Mouse (Mus musculus) heart, postnatal 0 days (tissue): ENCODE measurements around the gene Dnpep. TPM values are rescaled to one million over a fixed set of nuclear protein-coding genes. Genes with fewer than 3 reads are reported as not detected.

Experiments
- ATAC-seq: fragments of 200-750 bp; cut with Nextera tagmentation; 2 replicates; pipeline ENCODE4 v1.8.0; 2017; ENCODE audit warnings: low read depth, moderate number of reproducible peaks, moderate library complexity; ENCODE audit not compliant: insufficient read depth
- DNase-seq: peaks from one replicate; pipeline ENCODE4 v3.0.0-alpha.2; 2016; ENCODE audit warnings: low spot score
- H3K27ac ChIP-seq: fragments of 300-500 bp; sonication (generic); 2 replicates; pipeline ENCODE4 v1.5.1; 2014; ENCODE audit warnings: low read depth, mild to moderate bottlenecking
- H3K27me3 ChIP-seq: fragments of 300-500 bp; sonication (generic); 2 replicates; pipeline ENCODE4 v1.6.1; 2014; ENCODE audit warnings: low read length, mixed read lengths; ENCODE audit not compliant: control insufficient read depth, insufficient read depth
- H3K36me3 ChIP-seq: fragments of 300-500 bp; sonication (generic); replicated peaks from 2 replicates; pipeline ENCODE4 v1.6.1; 2014; ENCODE audit warnings: low read length, mixed read lengths; ENCODE audit not compliant: control insufficient read depth, insufficient read depth
- H3K4me1 ChIP-seq: fragments of 300-500 bp; sonication (generic); 2 replicates; pipeline ENCODE4 v1.6.1; 2014; ENCODE audit warnings: antibody characterized with exemption; ENCODE audit not compliant: control insufficient read depth, insufficient read depth
- H3K4me2 ChIP-seq: fragments of 300-500 bp; sonication (generic); 2 replicates; pipeline ENCODE4 v1.6.1; 2014; ENCODE audit warnings: low read depth, mild to moderate bottlenecking, low read length, moderate library complexity
- H3K4me3 ChIP-seq: fragments of 300-500 bp; sonication (generic); 2 replicates; pipeline ENCODE4 v1.5.1; 2014; ENCODE audit warnings: low read depth, low read length
- H3K9ac ChIP-seq: fragments of 300-500 bp; sonication (generic); replicated peaks from 2 replicates; pipeline ENCODE4 v1.6.1; 2014; ENCODE audit warnings: low read depth, low read length, mixed read lengths
- H3K9me3 ChIP-seq: fragments of 300-500 bp; sonication (generic); replicated peaks from 2 replicates; pipeline ENCODE4 v1.6.1; 2016; ENCODE audit warnings: low read length; ENCODE audit not compliant: control insufficient read depth
- CTCF ChIP-seq: IDR thresholded peaks from 2 replicates; pipeline ENCODE4 v1.5.1; 2016; ENCODE audit warnings: antibody characterized with exemption, control low read depth, low read depth
- EP300 ChIP-seq: IDR thresholded peaks from 2 replicates; pipeline ENCODE4 v1.6.1; 2016; ENCODE audit warnings: antibody characterized with exemption, low read depth
- WGBS: fragments of 180-500 bp; shearing (Covaris S2); extraction: QIAGEN DNeasy Blood & Tissue Kit; methylation state at CpG from one replicate; pipeline ENCODE4 v1.1.7; 2014; 5-methylcytosine and 5-hydroxymethylcytosine counted together
- polyA plus RNA-seq: library from polyadenylated mRNA; unstranded; fragments of >200 nt; fragmentation: Nextera tagmentation; extraction: Ambion mirVana; gene quantifications from 2 replicates; pipeline ENCODE4 v1.2.1, GENCODE M21; 2015
- total RNA-seq: library from RNA; depleted of rRNA; stranded (reverse); fragments of >200 nt; gene quantifications from 2 replicates; pipeline ENCODE4 v1.2.3, GENCODE M21; 2014; ENCODE audit warnings: low replicate concordance

Gene Dnpep
- total and polyA plus RNA-seq, 2 experiments from 2014 or later, result 147 to 202 TPM

GRCm38 (mm10) chr1:75319166-75319565 lies 1.4 kb upstream of the Dnpep start:
- peaks cover 4% of the 10 kb centered on the region for H3K36me3 ChIP-seq
- no peaks in the 10 kb centered on the region for H3K9me3 ChIP-seq
- no peak overlapping the region for H3K27ac ChIP-seq
- no peaks in the 10 kb centered on the region for H3K27me3 ChIP-seq
- H3K4me3 ChIP-seq, result no peak overlapping the region
- peaks cover 6% of the 10 kb centered on the region; the same call in 1 of the 2 replicates for H3K4me1 ChIP-seq
- 85% methylated on average over 10 of the region's 10 CpGs for whole genome bisulfite sequencing
- H3K4me2 ChIP-seq, result no peak overlapping the region
- no peak overlapping the region for H3K9ac ChIP-seq
- no peak for ATAC-seq
- no peak for DNase-seq
- no peak for TF ChIP-seq CTCF
- no peak for TF ChIP-seq EP300

DNA sequence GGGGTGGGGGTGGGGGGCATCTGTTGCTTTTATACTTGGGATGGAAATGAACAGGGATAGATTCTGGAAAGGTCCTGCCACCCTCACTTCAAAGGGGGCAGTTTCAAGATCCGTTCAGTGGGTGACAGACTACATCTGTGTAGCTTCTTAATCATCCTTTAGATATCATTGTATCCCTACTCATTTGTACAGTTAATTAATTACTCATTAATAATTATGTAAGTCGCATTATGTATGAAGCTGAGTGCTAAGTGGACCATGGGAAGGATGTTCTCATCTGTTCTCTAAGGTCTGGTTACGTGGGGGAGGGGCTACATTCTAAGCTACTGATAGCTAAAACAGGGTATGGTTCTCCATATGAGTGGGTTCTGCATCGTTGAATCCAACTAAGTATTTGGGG lies 946 bp upstream of the Dnpep start:
- Histone ChIP-seq H3K9me3 (no peaks in the 10 kb centered on the region), H3K4me2 (no peak overlapping the region), H3K4me1 (peaks cover 6% of the 10 kb centered on the region; the same call in 1 of the 2 replicates), H3K36me3 (peaks cover 8% of the 10 kb centered on the region), H3K27me3 (no peaks in the 10 kb centered on the region), H3K4me3 (no peak overlapping the region), H3K9ac (no peak overlapping the region), H3K27ac (no peak overlapping the region)
- DNase-seq, result no peak
- no peak for ATAC-seq
- WGBS, result 79% methylated on average over 4 of the region's 4 CpGs
- no peak for TF ChIP-seq EP300
- no peak for TF ChIP-seq CTCF

GRCm38 (mm10) chr1:75318301-75318700 lies 511 bp upstream of the Dnpep start:
- no peak overlapping the region for H3K9ac ChIP-seq
- H3K27me3 ChIP-seq, result no peaks in the 10 kb centered on the region
- H3K4me3 ChIP-seq, result peak overlapping the region; percentile 19; the same call in 1 of the 2 replicates
- H3K27ac ChIP-seq, result peak overlapping the region; percentile 58
- 63% methylated on average over 3 of the region's 3 CpGs for WGBS
- no peaks in the 10 kb centered on the region for H3K9me3 ChIP-seq
- H3K36me3 ChIP-seq, result peaks cover 13% of the 10 kb centered on the region
- TF ChIP-seq CTCF (no peak), EP300 (no peak)
- DNase-seq (no peak), ATAC-seq (no peak)
- peak overlapping the region; percentile 47 for H3K4me2 ChIP-seq
- peaks cover 6% of the 10 kb centered on the region; the same call in 1 of the 2 replicates for H3K4me1 ChIP-seq

DNA sequence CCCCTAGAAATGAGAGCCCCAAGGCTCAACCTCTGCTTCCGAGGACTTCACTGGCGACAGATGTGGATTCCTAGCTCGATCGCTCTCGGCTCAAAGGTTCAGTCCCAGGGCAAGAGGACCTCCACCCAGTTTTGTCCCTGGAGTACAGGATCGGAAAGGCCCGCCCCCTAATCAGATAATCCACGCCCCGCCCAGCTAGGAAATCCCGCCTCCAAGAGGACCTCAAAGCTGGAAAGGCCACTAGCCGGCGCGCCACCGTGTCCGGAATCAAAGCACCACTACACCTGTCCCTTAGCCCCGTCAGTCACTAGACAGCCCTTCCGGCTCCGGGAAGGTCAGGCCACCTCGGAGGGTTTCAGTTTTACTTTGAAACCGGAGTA lies 939 bp downstream of the Dnpep start:
- TF ChIP-seq CTCF (peak; percentile 30), EP300 (peak; percentile 49; the same call in 1 of the 2 replicates)
- DNase-seq (peak; percentile 71), ATAC-seq (peak; percentile 21)
- under 1% methylated on average over 20 of the region's 20 CpGs for WGBS
- Histone ChIP-seq H3K4me3 (peak overlapping the region; percentile 83), H3K9me3 (no peaks in the 10 kb centered on the region), H3K4me2 (peak overlapping the region; percentile 66), H3K4me1 (peaks cover 6% of the 10 kb centered on the region; the same call in 1 of the 2 replicates), H3K9ac (peak overlapping the region; percentile 77), H3K27ac (peak overlapping the region; percentile 97), H3K36me3 (peaks cover 27% of the 10 kb centered on the region), H3K27me3 (no peaks in the 10 kb centered on the region)

DNA sequence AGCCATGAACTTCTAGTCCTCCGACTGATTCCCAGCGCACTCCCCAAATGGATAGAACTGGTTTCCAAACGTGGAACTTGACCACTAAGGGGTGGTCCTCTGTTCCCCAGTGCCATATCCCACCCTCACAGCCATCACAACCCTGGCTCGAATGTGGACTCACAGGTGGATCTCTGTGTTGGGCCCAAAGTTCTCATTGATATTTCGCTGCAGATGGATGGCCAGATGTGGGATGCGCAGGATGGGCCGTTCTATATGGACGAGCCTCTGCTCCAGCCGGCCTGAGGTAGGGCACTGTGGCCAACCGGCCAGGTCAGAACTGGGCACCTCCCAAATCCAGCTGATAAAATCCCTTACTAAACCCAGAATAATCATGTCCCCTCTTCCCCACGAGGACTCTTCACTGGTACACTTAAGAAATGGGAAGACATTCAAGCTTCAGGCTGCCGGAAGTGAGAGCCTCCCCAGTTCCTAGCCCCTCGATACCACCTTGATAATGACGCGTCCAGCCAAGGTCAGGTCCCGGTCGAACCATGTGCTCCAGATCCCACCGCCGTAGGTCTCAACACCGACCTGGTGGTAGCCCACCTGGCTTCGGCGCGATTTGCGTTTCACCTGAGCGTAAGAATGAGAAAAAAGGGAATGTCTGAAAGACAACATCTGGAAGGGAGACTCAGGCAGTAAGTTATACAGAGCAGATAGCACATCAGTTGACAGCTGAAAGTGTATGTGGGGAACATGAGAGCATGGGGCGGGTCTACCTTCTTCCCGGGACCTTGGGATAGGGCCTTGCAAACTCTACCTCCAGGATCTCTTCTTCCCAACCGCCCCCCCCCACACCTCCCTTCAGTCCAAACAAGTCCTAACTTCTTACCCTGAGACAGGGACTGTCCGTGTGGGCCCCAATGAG lies 2.1 kb downstream of the Dnpep start:
- Histone ChIP-seq H3K27me3 (no peaks in the 10 kb centered on the region), H3K4me2 (peak overlapping the region; percentile 66), H3K4me3 (peak overlapping the region; percentile 83), H3K9me3 (no peaks in the 10 kb centered on the region), H3K4me1 (peaks cover 6% of the 10 kb centered on the region; the same call in 1 of the 2 replicates), H3K9ac (no peak overlapping the region; the same call in 1 of the 2 replicates), H3K27ac (no peak overlapping the region; the same call in 1 of the 2 replicates), H3K36me3 (peaks cover 39% of the 10 kb centered on the region)
- 80% methylated on average over 29 of the region's 29 CpGs for WGBS
- no peak for ATAC-seq
- TF ChIP-seq EP300 (no peak), CTCF (no peak)
- no peak for DNase-seq

DNA sequence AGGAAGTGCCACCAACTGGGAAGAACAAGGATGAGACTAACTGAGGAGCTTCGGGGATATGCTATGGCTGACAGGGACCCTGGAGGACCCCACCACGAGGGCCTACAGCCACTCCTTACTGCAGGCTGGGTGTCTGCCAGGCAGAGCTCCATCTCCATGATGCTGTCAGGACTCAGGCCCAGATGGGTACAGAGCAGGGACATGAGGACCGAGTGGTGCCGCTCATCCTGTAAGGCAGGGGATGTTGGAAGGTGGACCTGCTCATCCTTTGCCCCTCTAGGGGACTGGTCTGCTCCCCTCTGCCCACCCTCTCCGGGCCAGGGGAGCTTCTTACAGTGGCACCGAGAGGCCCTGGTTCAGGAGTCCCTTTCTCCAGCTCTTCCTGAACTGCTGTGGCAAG lies 2.8 kb downstream of the Dnpep start:
- H3K9ac ChIP-seq, result no peak overlapping the region
- no peak overlapping the region for H3K27ac ChIP-seq
- WGBS, result 81% methylated on average over 6 of the region's 6 CpGs
- no peaks in the 10 kb centered on the region for H3K9me3 ChIP-seq
- TF ChIP-seq EP300, result no peak
- no peak for TF ChIP-seq CTCF
- H3K4me1 ChIP-seq, result peaks cover 6% of the 10 kb centered on the region; the same call in 1 of the 2 replicates
- no peak overlapping the region for H3K4me3 ChIP-seq
- ATAC-seq, result no peak
- no peak for DNase-seq
- H3K36me3 ChIP-seq, result peaks cover 46% of the 10 kb centered on the region
- H3K4me2 ChIP-seq, result no peak overlapping the region
- no peaks in the 10 kb centered on the region for H3K27me3 ChIP-seq
